Mouse (Mus musculus): ENCODE data around the gene Ppt1. TPM values are rescaled to one million over a fixed set of nuclear protein-coding genes. Genes with fewer than 3 reads are reported as not detected.

Ppt1 gene
- polyA plus RNA-seq, 1 experiment from 2014 or later: 82.4 TPM

- Histone ChIP-seq H3K4me3 (replicated peaks) (no peak overlapping the region), H3K27me3 (no peaks in the 10 kb centered on the region), H3K9me3 (replicated peaks) (no peaks in the 10 kb centered on the region), H3K9ac (no peak overlapping the region), H3K36me3 (peaks cover 20% of the 10 kb centered on the region), H3K4me2 (no peak overlapping the region), H3K4me1 (peaks cover 14% of the 10 kb centered on the region), H3K27ac (no peak overlapping the region)
- 55% methylated on average over 2 of the region's 2 CpGs for WGBS
- no peak for ATAC-seq (replicated peaks; ENCODE audit: low FRiP score)
Measured at GRCm38 (mm10) chr4:122837994-122838393, 2.0 kb downstream of the Ppt1 start.

DNA sequence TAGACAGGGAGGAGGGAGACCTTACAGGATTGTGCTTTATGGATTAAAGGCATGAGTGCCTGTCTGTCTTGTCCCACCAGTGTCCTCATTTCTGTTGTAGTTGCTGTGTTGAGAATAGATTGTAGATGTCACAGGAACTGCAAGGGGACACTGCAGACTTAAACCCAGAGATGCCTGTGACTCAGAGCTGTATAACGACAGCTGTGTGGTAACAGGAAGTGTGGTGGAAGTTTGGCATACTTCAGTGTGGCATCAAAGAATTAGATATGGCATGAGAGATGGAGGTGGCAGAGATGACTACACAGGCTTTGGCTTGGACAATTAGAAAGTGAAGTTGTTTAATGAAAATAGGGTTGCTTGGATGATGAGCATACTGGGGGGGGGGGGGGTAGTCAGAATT lies 2.4 kb downstream of the Ppt1 start:
- Histone ChIP-seq H3K9me3 (replicated peaks) (no peaks in the 10 kb centered on the region), H3K9ac (no peak overlapping the region), H3K36me3 (peaks cover 20% of the 10 kb centered on the region), H3K4me3 (replicated peaks) (no peak overlapping the region), H3K27me3 (no peaks in the 10 kb centered on the region), H3K27ac (no peak overlapping the region), H3K4me2 (no peak overlapping the region), H3K4me1 (peaks cover 14% of the 10 kb centered on the region)
- no peak for ATAC-seq (replicated peaks; ENCODE audit: low FRiP score)
- WGBS: 69% methylated on average over 1 of the region's 1 CpGs

- H3K27me3 ChIP-seq: no peaks in the 10 kb centered on the region
- H3K36me3 ChIP-seq: peaks cover 85% of the 10 kb centered on the region
- no peak for ATAC-seq (replicated peaks; ENCODE audit: low FRiP score)
- H3K4me3 ChIP-seq (replicated peaks): no peak overlapping the region
- WGBS: 64% methylated on average over 13 of the region's 13 CpGs
- no peak overlapping the region for H3K9ac ChIP-seq
- no peak overlapping the region for H3K27ac ChIP-seq
- H3K4me2 ChIP-seq: no peak overlapping the region
- no peaks in the 10 kb centered on the region for H3K9me3 ChIP-seq (replicated peaks)
- no peaks in the 10 kb centered on the region for H3K4me1 ChIP-seq
Measured at GRCm38 (mm10) chr4:122848150-122848621, 12.1 kb downstream of the Ppt1 start.

DNA sequence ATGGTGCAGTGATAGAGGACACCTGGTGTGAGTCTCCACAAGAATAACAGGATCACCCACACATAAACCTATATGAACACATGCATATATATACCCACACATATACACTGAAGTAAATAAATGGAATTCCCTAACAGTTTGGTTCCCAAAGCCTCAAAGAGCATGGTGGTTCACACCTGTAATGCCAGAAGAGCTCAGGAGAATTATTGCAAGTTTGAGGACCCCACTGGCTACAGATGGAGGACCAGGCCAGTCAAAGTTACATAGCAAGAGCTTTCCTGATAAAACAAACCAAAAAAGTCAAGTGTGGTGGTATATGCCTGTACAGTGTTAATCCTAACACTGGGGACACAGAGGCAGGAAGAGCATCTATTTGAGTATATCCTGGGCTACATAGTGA lies 15.5 kb downstream of the Ppt1 start:
- no peak overlapping the region for H3K4me2 ChIP-seq
- ATAC-seq (replicated peaks; ENCODE audit: low FRiP score): no peak
- no peak overlapping the region for H3K4me3 ChIP-seq (replicated peaks)
- no peak overlapping the region for H3K27ac ChIP-seq
- no peaks in the 10 kb centered on the region for H3K9me3 ChIP-seq (replicated peaks)
- H3K36me3 ChIP-seq: peaks cover 89% of the 10 kb centered on the region
- H3K4me1 ChIP-seq: no peaks in the 10 kb centered on the region
- H3K27me3 ChIP-seq: no peaks in the 10 kb centered on the region
- H3K9ac ChIP-seq: no peak overlapping the region

- Histone ChIP-seq H3K9me3 (replicated peaks) (no peaks in the 10 kb centered on the region), H3K36me3 (peaks cover 89% of the 10 kb centered on the region)
- 50% methylated on average over 2 of the region's 2 CpGs for WGBS
Measured at GRCm38 (mm10) chr4:122853691-122854090, 17.6 kb downstream of the Ppt1 start.

DNA sequence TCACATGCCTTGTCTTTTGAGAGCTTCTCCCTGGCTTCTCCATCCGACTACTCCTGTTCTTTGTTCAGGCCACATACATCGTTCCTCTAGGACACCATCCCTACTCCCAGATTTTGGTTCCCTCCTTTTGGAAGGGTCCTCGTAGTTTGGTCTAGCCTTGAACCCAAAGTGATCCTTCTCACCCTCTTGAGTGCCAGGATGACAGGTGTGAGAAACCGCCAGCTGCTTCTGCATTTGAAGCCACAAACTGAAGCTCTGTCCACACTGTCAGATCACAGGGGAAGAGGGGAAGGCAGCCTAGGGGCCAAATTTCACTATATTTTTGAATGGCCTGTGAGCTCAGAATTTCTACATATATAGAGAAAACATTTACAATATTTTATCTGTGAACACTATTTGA lies 18.7 kb downstream of the Ppt1 start:
- 90% methylated on average over 4 of the region's 4 CpGs for WGBS
- Histone ChIP-seq H3K9me3 (replicated peaks) (no peaks in the 10 kb centered on the region), H3K4me1 (no peaks in the 10 kb centered on the region), H3K9ac (no peak overlapping the region), H3K27ac (no peak overlapping the region), H3K4me3 (replicated peaks) (no peak overlapping the region), H3K36me3 (peaks cover 87% of the 10 kb centered on the region), H3K4me2 (no peak overlapping the region), H3K27me3 (no peaks in the 10 kb centered on the region)
- ATAC-seq (replicated peaks; ENCODE audit: low FRiP score): no peak

More at GRCm38 (mm10) chr4:122853691-122854090, 17.6 kb downstream of the Ppt1 start:
- Histone ChIP-seq H3K4me1 (no peaks in the 10 kb centered on the region), H3K4me3 (replicated peaks) (no peak overlapping the region), H3K9ac (no peak overlapping the region), H3K4me2 (no peak overlapping the region), H3K27me3 (no peaks in the 10 kb centered on the region), H3K27ac (no peak overlapping the region)
- ATAC-seq (replicated peaks; ENCODE audit: low FRiP score): no peak

DNA sequence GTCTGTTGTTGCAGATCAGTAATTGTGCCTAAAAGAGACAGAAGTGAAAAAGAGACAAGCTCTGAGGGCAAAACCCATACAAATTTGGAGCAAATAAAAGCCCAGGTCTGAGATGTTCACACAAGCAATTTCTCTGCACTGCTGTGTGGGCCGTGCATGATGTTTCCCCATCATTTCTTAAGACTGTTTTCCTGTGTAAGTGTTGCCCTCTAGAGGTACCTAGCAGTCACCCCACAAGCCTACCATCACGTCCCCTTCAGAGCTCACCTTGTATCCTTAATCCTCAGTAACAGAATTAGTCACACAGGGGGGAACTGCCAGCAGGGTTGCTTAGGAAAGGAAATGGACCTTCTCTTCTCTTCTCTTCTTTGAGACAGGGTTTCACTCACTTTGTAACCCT lies 21.9 kb downstream of the Ppt1 start:
- Histone ChIP-seq H3K4me1 (no peaks in the 10 kb centered on the region), H3K27me3 (no peaks in the 10 kb centered on the region), H3K4me2 (no peak overlapping the region), H3K9ac (no peak overlapping the region), H3K9me3 (replicated peaks) (no peaks in the 10 kb centered on the region), H3K4me3 (replicated peaks) (no peak overlapping the region), H3K27ac (no peak overlapping the region), H3K36me3 (peaks cover 84% of the 10 kb centered on the region)
- no peak for ATAC-seq (replicated peaks; ENCODE audit: low FRiP score)
- whole genome bisulfite sequencing: 62% methylated on average over 2 of the region's 2 CpGs

DNA sequence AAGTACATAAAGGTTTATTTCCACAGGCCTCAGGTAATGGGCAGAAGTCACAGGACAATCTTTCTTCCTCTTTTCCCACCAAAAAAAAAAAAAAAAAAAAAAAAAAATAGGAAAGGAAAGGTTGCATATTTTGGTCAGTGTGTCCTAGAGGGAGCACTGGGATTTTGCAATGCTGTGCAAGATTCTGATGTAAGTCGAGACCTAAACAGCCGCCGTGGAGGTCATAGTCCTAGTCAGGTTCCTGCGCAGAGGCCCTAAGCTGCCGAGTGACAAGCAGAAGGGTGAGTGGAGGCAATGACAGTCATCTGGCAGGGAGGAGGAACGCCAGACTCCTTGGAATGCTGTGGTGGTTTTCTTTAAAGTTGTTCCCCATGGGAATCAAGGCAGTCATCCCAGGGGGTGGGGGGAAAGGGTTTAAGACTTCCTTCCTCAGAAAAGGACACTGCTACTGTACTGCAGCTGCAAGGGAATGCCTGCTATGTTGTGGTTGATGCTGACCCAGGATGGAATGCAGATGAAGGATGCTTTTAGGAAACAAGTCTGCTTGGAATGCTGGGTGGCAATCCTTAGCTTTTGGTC lies 23.1 kb downstream of the Ppt1 start:
- Histone ChIP-seq H3K4me3 (replicated peaks) (no peak overlapping the region), H3K4me2 (no peak overlapping the region), H3K36me3 (peaks cover 90% of the 10 kb centered on the region), H3K27ac (no peak overlapping the region), H3K4me1 (no peaks in the 10 kb centered on the region), H3K9ac (no peak overlapping the region), H3K9me3 (replicated peaks) (no peaks in the 10 kb centered on the region), H3K27me3 (no peaks in the 10 kb centered on the region)
- WGBS: 78% methylated on average over 6 of the region's 6 CpGs
- no peak for ATAC-seq (replicated peaks; ENCODE audit: low FRiP score)

DNA sequence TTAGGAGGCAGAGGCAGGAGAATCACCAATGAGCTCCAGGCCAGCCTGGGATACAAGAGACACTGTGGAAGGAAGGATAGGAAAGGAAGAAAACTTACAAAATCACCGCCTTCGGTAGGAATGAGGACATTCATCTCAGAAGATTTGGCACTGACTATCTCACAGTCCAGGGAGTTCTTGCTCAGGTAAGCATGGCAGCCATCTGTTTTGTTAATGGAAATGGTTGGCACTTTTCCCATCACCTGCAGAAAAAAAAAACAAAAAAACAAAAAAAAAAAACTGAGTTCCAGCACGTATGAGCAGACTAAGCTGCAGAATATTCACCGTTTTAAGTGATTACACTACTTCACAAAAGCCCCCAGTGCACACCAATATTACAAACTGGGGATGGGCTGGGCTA lies 25.8 kb downstream of the Ppt1 start:
- no peak overlapping the region for H3K4me3 ChIP-seq (replicated peaks)
- no peak overlapping the region for H3K27ac ChIP-seq
- H3K9me3 ChIP-seq (replicated peaks): no peaks in the 10 kb centered on the region
- H3K4me1 ChIP-seq: no peaks in the 10 kb centered on the region
- no peak overlapping the region for H3K9ac ChIP-seq
- H3K27me3 ChIP-seq: no peaks in the 10 kb centered on the region
- 90% methylated on average over 4 of the region's 4 CpGs for WGBS
- no peak overlapping the region for H3K4me2 ChIP-seq
- ATAC-seq (replicated peaks; ENCODE audit: low FRiP score): no peak
- peaks cover 89% of the 10 kb centered on the region for H3K36me3 ChIP-seq

- no peaks in the 10 kb centered on the region for H3K9me3 ChIP-seq (replicated peaks)
- no peak for ATAC-seq (replicated peaks; ENCODE audit: low FRiP score)
- peaks cover 87% of the 10 kb centered on the region for H3K36me3 ChIP-seq
- 100% methylated on average over 1 of the region's 1 CpGs for WGBS
- H3K27me3 ChIP-seq: no peaks in the 10 kb centered on the region
- no peak overlapping the region for H3K4me3 ChIP-seq (replicated peaks)
- no peak overlapping the region for H3K9ac ChIP-seq
- 0 out of 2 replicates have a peak, but pooled peaks cover 2% of the 10 kb centered on the region for H3K4me1 ChIP-seq
- no peak overlapping the region for H3K27ac ChIP-seq
- H3K4me2 ChIP-seq: no peak overlapping the region
Measured at GRCm38 (mm10) chr4:122868041-122868440, 32.0 kb downstream of the Ppt1 start.

- Histone ChIP-seq H3K36me3 (peaks cover 67% of the 10 kb centered on the region), H3K27me3 (no peaks in the 10 kb centered on the region), H3K4me1 (0 out of 2 replicates have a peak, but pooled peaks cover 4% of the 10 kb centered on the region), H3K4me2 (no peak overlapping the region), H3K9ac (no peak overlapping the region), H3K9me3 (replicated peaks) (no peaks in the 10 kb centered on the region), H3K27ac (no peak overlapping the region), H3K4me3 (replicated peaks) (no peak overlapping the region)
- no peak for ATAC-seq (replicated peaks; ENCODE audit: low FRiP score)
Measured at GRCm38 (mm10) chr4:122870027-122870426, 34.0 kb downstream of the Ppt1 start.

GRCm38 (mm10) chr4:122870741-122871140 lies 34.7 kb downstream of the Ppt1 start:
- H3K9ac ChIP-seq: no peak overlapping the region
- no peak overlapping the region for H3K27ac ChIP-seq
- 0 out of 2 replicates have a peak, but pooled peaks cover 4% of the 10 kb centered on the region for H3K4me1 ChIP-seq
- peaks cover 63% of the 10 kb centered on the region for H3K36me3 ChIP-seq
- H3K4me2 ChIP-seq: no peak overlapping the region
- no peak overlapping the region for H3K4me3 ChIP-seq (replicated peaks)
- 89% methylated on average over 5 of the region's 5 CpGs for WGBS
- no peak for ATAC-seq (replicated peaks; ENCODE audit: low FRiP score)
- H3K9me3 ChIP-seq (replicated peaks): no peaks in the 10 kb centered on the region
- no peaks in the 10 kb centered on the region for H3K27me3 ChIP-seq

- no peaks in the 10 kb centered on the region for H3K27me3 ChIP-seq
Measured at GRCm38 (mm10) chr4:122871269-122871668, 35.2 kb downstream of the Ppt1 start.

More at GRCm38 (mm10) chr4:122871269-122871668, 35.2 kb downstream of the Ppt1 start:
- Histone ChIP-seq H3K27ac (no peak overlapping the region), H3K4me2 (no peak overlapping the region), H3K36me3 (peaks cover 58% of the 10 kb centered on the region), H3K4me3 (replicated peaks) (no peak overlapping the region), H3K9ac (no peak overlapping the region), H3K9me3 (replicated peaks) (no peaks in the 10 kb centered on the region), H3K4me1 (0 out of 2 replicates have a peak, but pooled peaks cover 4% of the 10 kb centered on the region)
- no peak for ATAC-seq (replicated peaks; ENCODE audit: low FRiP score)
- 93% methylated on average over 11 of the region's 11 CpGs for WGBS
